Comparison of ENCODE assay signal across 17 mouse cellular contexts in the genomic region with DNA sequence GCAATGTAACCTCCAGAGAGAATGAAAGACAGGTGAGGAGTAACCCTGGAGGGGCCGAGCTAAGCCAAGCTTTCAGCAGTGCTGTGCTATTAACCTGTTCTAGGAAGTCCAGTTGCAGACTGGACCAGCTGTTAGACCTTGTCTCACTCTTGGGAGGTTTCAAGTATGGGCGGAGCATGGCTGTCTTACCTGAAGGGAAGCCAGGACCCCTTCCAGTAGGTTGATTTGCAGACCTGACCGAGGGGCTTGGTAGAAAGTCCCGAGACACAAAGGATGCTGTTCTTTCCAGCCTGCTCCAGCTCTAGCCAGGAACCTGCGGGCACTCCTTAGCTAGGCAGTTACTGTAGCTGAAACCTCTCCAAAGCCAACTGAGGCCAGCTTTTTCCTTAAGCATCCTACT. TPM values are rescaled to one million over a fixed set of nuclear protein-coding genes. Genes with fewer than 3 reads are reported as not detected.
"Had no signal": no experiment of that assay in that cellular context is flagged by ENCODE, and none has a peak within 500 bp of the region (broad histone marks: within the 10 kb centered on the region; RNA-seq: fewer than 3 reads in every experiment).

No protein-coding gene starts in this region.

- H3K27me3 ChIP-seq: neural tube, embryonic 15.5 days; stomach, embryonic 15.5 days had no signal

- H3K4me2 ChIP-seq: neural tube, embryonic 15.5 days; stomach, embryonic 15.5 days had no signal

- H3K4me1 ChIP-seq: neural tube, embryonic 15.5 days; stomach, embryonic 15.5 days had no signal

- DNase-seq: retina, postnatal 1 day; right cerebral cortex, adult 18-20 months; right cerebral cortex, postnatal 14 days; right cerebral cortex, postnatal 25 days; right cerebral cortex, postnatal 4 days; spleen, adult 18-20 months; thymus, adult 18-20 months; thymus, adult 2 months; thymus, postnatal 14 days; thymus, postnatal 25 days; thymus, postnatal 36 days; thymus, postnatal 4 days had no signal

- H3K9me3 ChIP-seq: neural tube, embryonic 15.5 days; stomach, embryonic 15.5 days had no signal

- H3K4me3 ChIP-seq: neural tube, embryonic 15.5 days; stomach, embryonic 15.5 days had no signal

- H3K27ac ChIP-seq: neural tube, embryonic 15.5 days; stomach, embryonic 15.5 days; stomach, postnatal 0 days had no signal

- H3K9ac ChIP-seq: neural tube, embryonic 15.5 days; stomach, embryonic 15.5 days had no signal

- H3K36me3 ChIP-seq: stomach, embryonic 15.5 days had no signal

RNA-seq across cellular contexts. Expression of a gene that starts 36.4 kb away (rescaled TPM):
- total RNA-seq: neutrophil, adult 5-6 weeks had no signal
- polyA plus RNA-seq: small intestine, adult 2 months had no signal
